Mouse (Mus musculus) liver, postnatal 0 days (tissue): Measurements from ENCODE around the gene Fat3. TPM values are rescaled to one million over a fixed set of nuclear protein-coding genes. Genes with fewer than 3 reads are reported as not detected.
A peak's percentile ranks its signal among the peaks of the same experiment; 100 is the strongest.

Experiments used
- ATAC-seq: fragments of 200-750 bp; cut with Nextera tagmentation; 2 replicates; pipeline ENCODE4 v1.8.0; 2017; ENCODE audit warnings: mild to moderate bottlenecking, moderate library complexity
- DNase-seq: peaks from one replicate; pipeline ENCODE4 v3.0.0-alpha.2; 2016
- H3K27ac ChIP-seq: fragments of 300-500 bp; sonication (generic); 2 replicates; pipeline ENCODE4 v1.5.1; 2014; ENCODE audit warnings: antibody characterized with exemption, moderate library complexity, mild to moderate bottlenecking, low read depth
- H3K27me3 ChIP-seq: fragments of 300-500 bp; sonication (generic); 2 replicates; pipeline ENCODE4 v1.6.1; 2014; ENCODE audit warnings: low read length, control low read depth, mixed read lengths; ENCODE audit not compliant: insufficient read depth
- H3K36me3 ChIP-seq: fragments of 300-500 bp; sonication (generic); replicated peaks from 2 replicates; pipeline ENCODE4 v1.6.1; 2014; ENCODE audit warnings: mild to moderate bottlenecking, control low read depth, low read length, moderate library complexity, mixed read lengths; ENCODE audit not compliant: insufficient read depth
- H3K4me1 ChIP-seq: fragments of 300-500 bp; sonication (generic); 2 replicates; pipeline ENCODE4 v1.6.1; 2014; ENCODE audit warnings: antibody characterized with exemption, mild to moderate bottlenecking, control low read depth; ENCODE audit not compliant: insufficient read depth
- H3K4me2 ChIP-seq: fragments of 300-500 bp; sonication (generic); 2 replicates; pipeline ENCODE4 v1.6.1; 2014; ENCODE audit warnings: low read depth, mild to moderate bottlenecking, low read length, moderate library complexity, mixed read lengths
- H3K4me3 ChIP-seq: fragments of 300-500 bp; sonication (generic); 2 replicates; pipeline ENCODE4 v1.5.1; 2014; ENCODE audit warnings: low read depth, low read length
- H3K9ac ChIP-seq: fragments of 300-500 bp; sonication (generic); replicated peaks from 2 replicates; pipeline ENCODE4 v1.6.1; 2014; ENCODE audit warnings: mild to moderate bottlenecking, moderate library complexity
- H3K9me3 ChIP-seq: fragments of 300-500 bp; sonication (generic); 2 replicates; pipeline ENCODE4 v1.6.1; 2016; ENCODE audit warnings: mild to moderate bottlenecking, control low read depth, low read length, mixed read lengths
- CTCF ChIP-seq: sonication (generic); IDR thresholded peaks from 2 replicates; pipeline ENCODE4 v1.5.1; 2016; ENCODE audit warnings: antibody characterized with exemption, low read depth
- EP300 ChIP-seq: IDR thresholded peaks from 2 replicates; pipeline ENCODE4 v1.6.1; 2016; ENCODE audit warnings: antibody characterized with exemption, low read depth, mild to moderate bottlenecking
- WGBS: fragments of 180-500 bp; shearing (Covaris S2); extraction: QIAGEN DNeasy Blood & Tissue Kit; methylation state at CpG from one replicate; pipeline ENCODE4 v1.1.7; 2014; ENCODE audit not compliant: insufficient replicate concordance; 5-methylcytosine and 5-hydroxymethylcytosine counted together
- polyA plus RNA-seq: library from polyadenylated mRNA; unstranded; fragments of >200 nt; fragmentation: Nextera tagmentation; extraction: Ambion mirVana; gene quantifications from 2 replicates; pipeline ENCODE4 v1.2.1, GENCODE M21; 2015

The Fat3 gene
- polyA plus RNA-seq, 1 experiment from 2014 or later = 0.02 TPM

- no peaks in the 10 kb centered on the region for H3K9me3 ChIP-seq
- H3K9ac ChIP-seq = no peak overlapping the region
- no peak overlapping the region for H3K4me2 ChIP-seq
- no peak for TF ChIP-seq EP300
- no peak for TF ChIP-seq CTCF
- DNase-seq (no peak), ATAC-seq (no peak)
- 76% methylated on average over 4 of the region's 4 CpGs for WGBS
- no peak overlapping the region for H3K27ac ChIP-seq
- H3K27me3 ChIP-seq = no peaks in the 10 kb centered on the region
- H3K36me3 ChIP-seq = no peaks in the 10 kb centered on the region
- no peak overlapping the region for H3K4me3 ChIP-seq
- H3K4me1 ChIP-seq = no peaks in the 10 kb centered on the region
Observed at GRCm38 (mm10) chr9:16231575-16231974, 269.5 kb downstream of the Fat3 start.

GRCm38 (mm10) chr9:16228919-16229318 lies 272.2 kb downstream of the Fat3 start:
- WGBS = 73% methylated on average over 5 of the region's 5 CpGs
- no peaks in the 10 kb centered on the region for H3K9me3 ChIP-seq
- no peak for ATAC-seq
- H3K27me3 ChIP-seq = no peaks in the 10 kb centered on the region
- no peak overlapping the region for H3K4me3 ChIP-seq
- no peaks in the 10 kb centered on the region for H3K36me3 ChIP-seq
- TF ChIP-seq EP300 (no peak), CTCF (no peak)
- no peak overlapping the region for H3K4me2 ChIP-seq
- H3K9ac ChIP-seq = no peak overlapping the region
- DNase-seq = no peak
- no peaks in the 10 kb centered on the region for H3K4me1 ChIP-seq
- H3K27ac ChIP-seq = no peak overlapping the region

- H3K4me1 ChIP-seq = no peaks in the 10 kb centered on the region
- H3K9ac ChIP-seq = no peak overlapping the region
- H3K9me3 ChIP-seq = no peaks in the 10 kb centered on the region
- no peaks in the 10 kb centered on the region for H3K36me3 ChIP-seq
- H3K4me2 ChIP-seq = no peak overlapping the region
- no peaks in the 10 kb centered on the region for H3K27me3 ChIP-seq
- 47% methylated on average over 2 of the region's 2 CpGs for WGBS
- no peak overlapping the region for H3K4me3 ChIP-seq
- ATAC-seq (no peak), DNase-seq (no peak)
- TF ChIP-seq EP300 (no peak), CTCF (no peak)
- H3K27ac ChIP-seq = no peak overlapping the region
Observed at GRCm38 (mm10) chr9:16227398-16227797, 273.7 kb downstream of the Fat3 start.

- Histone ChIP-seq H3K9me3 (no peaks in the 10 kb centered on the region), H3K4me1 (no peaks in the 10 kb centered on the region), H3K36me3 (no peaks in the 10 kb centered on the region), H3K4me2 (no peak overlapping the region), H3K27me3 (no peaks in the 10 kb centered on the region), H3K27ac (no peak overlapping the region), H3K9ac (no peak overlapping the region), H3K4me3 (no peak overlapping the region)
- TF ChIP-seq EP300 (no peak), CTCF (no peak)
- no peak for ATAC-seq
- no peak for DNase-seq
Observed at GRCm38 (mm10) chr9:16226545-16226944, 274.5 kb downstream of the Fat3 start.

GRCm38 (mm10) chr9:16221885-16222284 lies 279.2 kb downstream of the Fat3 start:
- TF ChIP-seq EP300 (no peak), CTCF (no peak)
- no peak overlapping the region for H3K4me2 ChIP-seq
- no peaks in the 10 kb centered on the region for H3K36me3 ChIP-seq
- H3K27me3 ChIP-seq = no peaks in the 10 kb centered on the region
- ATAC-seq (no peak), DNase-seq (no peak)
- WGBS = 71% methylated on average over 5 of the region's 5 CpGs
- H3K4me3 ChIP-seq = no peak overlapping the region
- H3K27ac ChIP-seq = no peak overlapping the region
- no peak overlapping the region for H3K9ac ChIP-seq
- H3K9me3 ChIP-seq = no peaks in the 10 kb centered on the region
- no peaks in the 10 kb centered on the region for H3K4me1 ChIP-seq

- Histone ChIP-seq H3K27me3 (no peaks in the 10 kb centered on the region), H3K4me3 (no peak overlapping the region), H3K9me3 (no peaks in the 10 kb centered on the region), H3K27ac (peak overlapping the region; percentile 66), H3K36me3 (no peaks in the 10 kb centered on the region), H3K4me1 (peaks cover 16% of the 10 kb centered on the region), H3K9ac (no peak overlapping the region), H3K4me2 (no peak overlapping the region)
- 17% methylated on average over 6 of the region's 6 CpGs for WGBS
- TF ChIP-seq EP300 = no peak
- no peak for TF ChIP-seq CTCF
- peak; percentile 44 for ATAC-seq
- DNase-seq = peak; percentile 24
Observed at GRCm38 (mm10) chr9:16216235-16216634, 284.9 kb downstream of the Fat3 start.
